Mouse (Mus musculus) limb, embryonic 13.5 days (tissue): Measurements from ENCODE around the gene Anxa11. TPM values are rescaled to one million over a fixed set of nuclear protein-coding genes. Genes with fewer than 3 reads are reported as not detected.
"Not testable (repeated sequence)": the region's sequence is repeated elsewhere in the genome, so short reads cannot be mapped to it uniquely, and the experiment has no call there.

Experiments
- ATAC-seq: fragments of 200-750 bp; cut with Nextera tagmentation; 2 replicates; pipeline ENCODE4 v1.8.0; 2017; ENCODE audit warnings: low read depth, moderate number of reproducible peaks, moderate TSS enrichment; ENCODE audit not compliant: low FRiP score
- H3K27ac ChIP-seq: fragments of 300-500 bp; sonication (generic); 2 replicates; pipeline ENCODE4 v1.5.1; 2015; ENCODE audit warnings: inconsistent platforms, mild to moderate bottlenecking, moderate library complexity
- H3K27me3 ChIP-seq: fragments of 300-500 bp; sonication (generic); 2 replicates; pipeline ENCODE4 v1.6.1; 2015; ENCODE audit warnings: mild to moderate bottlenecking, inconsistent platforms
- H3K36me3 ChIP-seq: fragments of 300-500 bp; sonication (generic); 2 replicates; pipeline ENCODE4 v1.6.1; 2015; ENCODE audit warnings: inconsistent platforms, mild to moderate bottlenecking, moderate library complexity
- H3K4me1 ChIP-seq: fragments of 300-500 bp; sonication (generic); 2 replicates; pipeline ENCODE4 v1.6.1; 2015; ENCODE audit warnings: inconsistent platforms
- H3K4me2 ChIP-seq: fragments of 300-500 bp; sonication (generic); replicated peaks from 2 replicates; pipeline ENCODE4 v1.6.1; 2015; ENCODE audit warnings: inconsistent platforms, mild to moderate bottlenecking, moderate library complexity
- H3K4me3 ChIP-seq: fragments of 300-500 bp; sonication (generic); 2 replicates; pipeline ENCODE4 v1.5.1; 2015; ENCODE audit warnings: moderate library complexity, mild to moderate bottlenecking, inconsistent platforms
- H3K9ac ChIP-seq: fragments of 300-500 bp; sonication (generic); 2 replicates; pipeline ENCODE4 v1.6.1; 2015; ENCODE audit warnings: mild to moderate bottlenecking, inconsistent platforms
- H3K9me3 ChIP-seq: fragments of 300-500 bp; sonication (generic); 2 replicates; pipeline ENCODE4 v1.6.1; 2016; ENCODE audit warnings: inconsistent platforms
- WGBS: fragments of 180-500 bp; shearing (Covaris S2); methylation state at CpG from one replicate; pipeline ENCODE4 v1.1.7; 2015; 5-methylcytosine and 5-hydroxymethylcytosine counted together
- polyA plus RNA-seq: library from polyadenylated mRNA; unstranded; fragments of >200 nt; fragmentation: Nextera tagmentation; extraction: Ambion mirVana; gene quantifications from 2 replicates; pipeline ENCODE4 v1.2.1, GENCODE M21; 2015

Gene Anxa11
- polyA plus RNA-seq, 1 experiment from 2014 or later = 13.0 TPM

- H3K9ac ChIP-seq, H3K4me1 ChIP-seq, H3K9me3 ChIP-seq, H3K4me2 ChIP-seq, ATAC-seq, H3K27me3 ChIP-seq, H3K36me3 ChIP-seq, H3K4me3 ChIP-seq, H3K27ac ChIP-seq: not testable (repeated sequence)
- no CpG with 5 or more reads among the region's 9 CpGs for WGBS
Measured at GRCm38 (mm10) chr14:25881769-25882168, 39.8 kb downstream of the Anxa11 start.

- not testable (repeated sequence) for H3K36me3 ChIP-seq, H3K4me3 ChIP-seq, H3K27ac ChIP-seq, H3K9ac ChIP-seq, H3K9me3 ChIP-seq, ATAC-seq, H3K4me1 ChIP-seq, H3K27me3 ChIP-seq, H3K4me2 ChIP-seq
- no CpG with 5 or more reads among the region's 12 CpGs for WGBS
Measured at GRCm38 (mm10) chr14:25885886-25886285, 43.9 kb downstream of the Anxa11 start.

GRCm38 (mm10) chr14:25894566-25894965 is 52.6 kb downstream of the Anxa11 start:
- no CpG with 5 or more reads among the region's 3 CpGs for WGBS

GRCm38 (mm10) chr14:25895686-25896085 is 53.7 kb downstream of the Anxa11 start:
- WGBS = no CpG with 5 or more reads among the region's 7 CpGs
- ATAC-seq = not testable (repeated sequence)

More at GRCm38 (mm10) chr14:25894566-25894965, 52.6 kb downstream of the Anxa11 start:
- H3K4me1 ChIP-seq, H3K36me3 ChIP-seq, H3K27me3 ChIP-seq, ATAC-seq, H3K4me3 ChIP-seq, H3K9me3 ChIP-seq, H3K9ac ChIP-seq, H3K27ac ChIP-seq, H3K4me2 ChIP-seq: not testable (repeated sequence)

GRCm38 (mm10) chr14:25903000-25903399 is 61.0 kb downstream of the Anxa11 start, which contains the start of gene Plac9a:
Gene Plac9a (minus strand): TSS chr14:25903100.
- ATAC-seq, H3K27ac ChIP-seq, H3K36me3 ChIP-seq, H3K27me3 ChIP-seq, H3K9ac ChIP-seq, H3K4me2 ChIP-seq, H3K9me3 ChIP-seq, H3K4me1 ChIP-seq, H3K4me3 ChIP-seq: not testable (repeated sequence)
- no CpG with 5 or more reads among the region's 10 CpGs for WGBS

More at GRCm38 (mm10) chr14:25895686-25896085, 53.7 kb downstream of the Anxa11 start:
- not testable (repeated sequence) for H3K4me1 ChIP-seq, H3K36me3 ChIP-seq, H3K27me3 ChIP-seq, H3K27ac ChIP-seq, H3K4me3 ChIP-seq, H3K9ac ChIP-seq, H3K4me2 ChIP-seq, H3K9me3 ChIP-seq

- not testable (repeated sequence) for H3K4me2 ChIP-seq, H3K4me1 ChIP-seq, H3K9ac ChIP-seq, H3K36me3 ChIP-seq, H3K27me3 ChIP-seq, H3K27ac ChIP-seq, H3K9me3 ChIP-seq, H3K4me3 ChIP-seq, ATAC-seq
- 80% methylated on average over 1 of the region's 5 CpGs for WGBS
Measured at GRCm38 (mm10) chr14:25905243-25905642, 63.3 kb downstream of the Anxa11 start.

- H3K4me1 ChIP-seq, H3K4me2 ChIP-seq, H3K27ac ChIP-seq, ATAC-seq, H3K9me3 ChIP-seq, H3K4me3 ChIP-seq, H3K9ac ChIP-seq, H3K27me3 ChIP-seq, H3K36me3 ChIP-seq: not testable (repeated sequence)
- no CpG with 5 or more reads among the region's 9 CpGs for WGBS
Measured at GRCm38 (mm10) chr14:25907272-25907671, 65.3 kb downstream of the Anxa11 start.

- not testable (repeated sequence) for H3K9ac ChIP-seq, H3K4me2 ChIP-seq, ATAC-seq, H3K9me3 ChIP-seq, H3K36me3 ChIP-seq, H3K27me3 ChIP-seq, H3K4me1 ChIP-seq, H3K4me3 ChIP-seq, H3K27ac ChIP-seq
- no CpG with 5 or more reads among the region's 8 CpGs for WGBS
Measured at GRCm38 (mm10) chr14:25908976-25909375, 67.0 kb downstream of the Anxa11 start.

- no CpG with 5 or more reads among the region's 5 CpGs for WGBS
Measured at GRCm38 (mm10) chr14:25918427-25919170, 76.6 kb downstream of the Anxa11 start.

GRCm38 (mm10) chr14:25926814-25927561 is 85.0 kb downstream of the Anxa11 start:
- H3K27ac ChIP-seq, H3K4me3 ChIP-seq, H3K27me3 ChIP-seq, H3K4me1 ChIP-seq, H3K36me3 ChIP-seq, H3K4me2 ChIP-seq, H3K9ac ChIP-seq, H3K9me3 ChIP-seq: not testable (repeated sequence)
- ATAC-seq = peak; percentile 67; the same call in 1 of the 2 replicates
- no CpG with 5 or more reads among the region's 44 CpGs for WGBS

More at GRCm38 (mm10) chr14:25918427-25919170, 76.6 kb downstream of the Anxa11 start:
- not testable (repeated sequence) for H3K36me3 ChIP-seq, ATAC-seq, H3K9ac ChIP-seq, H3K27me3 ChIP-seq, H3K4me1 ChIP-seq, H3K9me3 ChIP-seq, H3K4me2 ChIP-seq, H3K4me3 ChIP-seq, H3K27ac ChIP-seq

GRCm38 (mm10) chr14:25927562-25927881 is 85.6 kb downstream of the Anxa11 start, which contains the start of gene Tmem254a:
Gene Tmem254a (minus strand): TSS chr14:25927672.
- WGBS = no CpG with 5 or more reads among the region's 10 CpGs
- H3K4me3 ChIP-seq = not testable (repeated sequence)
- ATAC-seq = peak; percentile 54; the same call in 1 of the 2 replicates

More at GRCm38 (mm10) chr14:25927562-25927881, 85.6 kb downstream of the Anxa11 start, which contains the start of gene Tmem254a:
- H3K4me1 ChIP-seq, H3K9me3 ChIP-seq, H3K27me3 ChIP-seq, H3K9ac ChIP-seq, H3K4me2 ChIP-seq, H3K27ac ChIP-seq, H3K36me3 ChIP-seq: not testable (repeated sequence)
